Mouse (Mus musculus): ENCODE measurements around the gene L3mbtl4. TPM values are rescaled to one million over a fixed set of nuclear protein-coding genes. Genes with fewer than 3 reads are reported as not detected.

The L3mbtl4 gene
- polyA plus RNA-seq (2015; fragmentation: Nextera tagmentation; extraction: Ambion mirVana), result 0.69 and 0.84 TPM in 2 replicates

GRCm38 (mm10) chr17:68273527-68273926, at the start of gene L3mbtl4:
Gene L3mbtl4, plus strand, starts transcription at chr17:68273797.
- Histone ChIP-seq H3K4me3 (ENCODE audit: low read length) (peak within 1 kb of the TSS; percentile 52), H3K9me3 (ENCODE audit: low read length) (no peaks in the 10 kb centered on the region), H3K36me3 (ENCODE audit: insufficient read depth, low read length) (no peaks in the 10 kb centered on the region), H3K4me1 (ENCODE audit: insufficient read depth, low read length) (0 out of 2 replicates have a peak, but pooled peaks cover 6% of the 10 kb centered on the region), H3K4me2 (replicated peaks; ENCODE audit: low read depth, low read length) (peak within 1 kb of the TSS; percentile 94), H3K9ac (replicated peaks; ENCODE audit: low read length) (peak within 1 kb of the TSS; percentile 48), H3K27ac (ENCODE audit: low read length) (no peak within 1 kb of the TSS), H3K27me3 (ENCODE audit: insufficient read depth, low read length) (peaks cover 19% of the 10 kb centered on the region)
- ATAC-seq (ENCODE audit: low FRiP score, low TSS enrichment), result peak; percentile 90
- under 1% methylated on average over 29 of the region's 29 CpGs for WGBS

GRCm38 (mm10) chr17:68230484-68230883, 43.1 kb upstream of the L3mbtl4 start:
- 43% methylated on average over 4 of the region's 4 CpGs for WGBS
- H3K36me3 ChIP-seq (ENCODE audit: insufficient read depth, low read length), result no peaks in the 10 kb centered on the region
- H3K27me3 ChIP-seq (ENCODE audit: insufficient read depth, low read length), result no peaks in the 10 kb centered on the region
- no peak overlapping the region for H3K27ac ChIP-seq (ENCODE audit: low read length)
- no peaks in the 10 kb centered on the region for H3K9me3 ChIP-seq (ENCODE audit: low read length)
- ATAC-seq (ENCODE audit: low FRiP score, low TSS enrichment), result no peak
- H3K4me3 ChIP-seq (ENCODE audit: low read length), result no peak overlapping the region
- no peak overlapping the region for H3K9ac ChIP-seq (replicated peaks; ENCODE audit: low read length)
- H3K4me2 ChIP-seq (replicated peaks; ENCODE audit: low read depth, low read length), result no peak overlapping the region
- H3K4me1 ChIP-seq (ENCODE audit: insufficient read depth, low read length), result no peaks in the 10 kb centered on the region

- Histone ChIP-seq H3K36me3 (ENCODE audit: insufficient read depth, low read length) (no peaks in the 10 kb centered on the region), H3K27ac (ENCODE audit: low read length) (no peak overlapping the region), H3K27me3 (ENCODE audit: insufficient read depth, low read length) (no peaks in the 10 kb centered on the region), H3K9ac (replicated peaks; ENCODE audit: low read length) (no peak overlapping the region), H3K4me2 (replicated peaks; ENCODE audit: low read depth, low read length) (no peak overlapping the region), H3K4me3 (ENCODE audit: low read length) (no peak overlapping the region), H3K4me1 (ENCODE audit: insufficient read depth, low read length) (no peaks in the 10 kb centered on the region), H3K9me3 (ENCODE audit: low read length) (no peaks in the 10 kb centered on the region)
- no peak for ATAC-seq (ENCODE audit: low FRiP score, low TSS enrichment)
- 87% methylated on average over 4 of the region's 4 CpGs for WGBS
Observed at GRCm38 (mm10) chr17:68235380-68235779, 38.2 kb upstream of the L3mbtl4 start.

GRCm38 (mm10) chr17:68236992-68237391, 36.6 kb upstream of the L3mbtl4 start:
- Histone ChIP-seq H3K27ac (ENCODE audit: low read length) (no peak overlapping the region), H3K36me3 (ENCODE audit: insufficient read depth, low read length) (no peaks in the 10 kb centered on the region), H3K4me1 (ENCODE audit: insufficient read depth, low read length) (no peaks in the 10 kb centered on the region), H3K4me2 (replicated peaks; ENCODE audit: low read depth, low read length) (no peak overlapping the region), H3K9me3 (ENCODE audit: low read length) (no peaks in the 10 kb centered on the region), H3K4me3 (ENCODE audit: low read length) (no peak overlapping the region), H3K9ac (replicated peaks; ENCODE audit: low read length) (no peak overlapping the region), H3K27me3 (ENCODE audit: insufficient read depth, low read length) (no peaks in the 10 kb centered on the region)
- ATAC-seq (ENCODE audit: low FRiP score, low TSS enrichment), result no peak
- 78% methylated on average over 12 of the region's 12 CpGs for WGBS

GRCm38 (mm10) chr17:68240171-68240570, 33.4 kb upstream of the L3mbtl4 start:
- Histone ChIP-seq H3K4me1 (ENCODE audit: insufficient read depth, low read length) (no peaks in the 10 kb centered on the region), H3K4me3 (ENCODE audit: low read length) (no peak overlapping the region), H3K36me3 (ENCODE audit: insufficient read depth, low read length) (no peaks in the 10 kb centered on the region), H3K9me3 (ENCODE audit: low read length) (no peaks in the 10 kb centered on the region), H3K9ac (replicated peaks; ENCODE audit: low read length) (no peak overlapping the region), H3K4me2 (replicated peaks; ENCODE audit: low read depth, low read length) (no peak overlapping the region), H3K27ac (ENCODE audit: low read length) (no peak overlapping the region), H3K27me3 (ENCODE audit: insufficient read depth, low read length) (no peaks in the 10 kb centered on the region)
- ATAC-seq (ENCODE audit: low FRiP score, low TSS enrichment), result no peak
- WGBS, result 81% methylated on average over 2 of the region's 2 CpGs

GRCm38 (mm10) chr17:68264835-68265557, 8.6 kb upstream of the L3mbtl4 start:
- Histone ChIP-seq H3K9ac (replicated peaks; ENCODE audit: low read length) (no peak overlapping the region), H3K9me3 (ENCODE audit: low read length) (peaks cover 6% of the 10 kb centered on the region), H3K36me3 (ENCODE audit: insufficient read depth, low read length) (no peaks in the 10 kb centered on the region), H3K4me2 (replicated peaks; ENCODE audit: low read depth, low read length) (no peak overlapping the region), H3K4me1 (ENCODE audit: insufficient read depth, low read length) (peaks cover 4% of the 10 kb centered on the region; the same call in 1 of the 2 replicates), H3K27me3 (ENCODE audit: insufficient read depth, low read length) (no peaks in the 10 kb centered on the region), H3K4me3 (ENCODE audit: low read length) (no peak overlapping the region), H3K27ac (ENCODE audit: low read length) (no peak overlapping the region)
- 61% methylated on average over 7 of the region's 7 CpGs for WGBS
- no peak for ATAC-seq (ENCODE audit: low FRiP score, low TSS enrichment)

- no peaks in the 10 kb centered on the region for H3K9me3 ChIP-seq (ENCODE audit: low read length)
- H3K27ac ChIP-seq (ENCODE audit: low read length), result no peak overlapping the region
- peaks cover 19% of the 10 kb centered on the region for H3K27me3 ChIP-seq (ENCODE audit: insufficient read depth, low read length)
- H3K4me3 ChIP-seq (ENCODE audit: low read length), result peak overlapping the region; percentile 52
- WGBS, result 13% methylated on average over 14 of the region's 14 CpGs
- 0 out of 2 replicates have a peak, but pooled peaks cover 6% of the 10 kb centered on the region for H3K4me1 ChIP-seq (ENCODE audit: insufficient read depth, low read length)
- ATAC-seq (ENCODE audit: low FRiP score, low TSS enrichment), result peak; percentile 72
- peak overlapping the region; percentile 94 for H3K4me2 ChIP-seq (replicated peaks; ENCODE audit: low read depth, low read length)
- no peaks in the 10 kb centered on the region for H3K36me3 ChIP-seq (ENCODE audit: insufficient read depth, low read length)
- peak overlapping the region; percentile 48 for H3K9ac ChIP-seq (replicated peaks; ENCODE audit: low read length)
Observed at GRCm38 (mm10) chr17:68273954-68274353, 357 bp downstream of the L3mbtl4 start.

GRCm38 (mm10) chr17:68275138-68275537, 1.5 kb downstream of the L3mbtl4 start:
- Histone ChIP-seq H3K4me3 (ENCODE audit: low read length) (no peak overlapping the region), H3K36me3 (ENCODE audit: insufficient read depth, low read length) (no peaks in the 10 kb centered on the region), H3K27ac (ENCODE audit: low read length) (no peak overlapping the region), H3K9me3 (ENCODE audit: low read length) (no peaks in the 10 kb centered on the region), H3K4me2 (replicated peaks; ENCODE audit: low read depth, low read length) (no peak overlapping the region), H3K27me3 (ENCODE audit: insufficient read depth, low read length) (peaks cover 19% of the 10 kb centered on the region), H3K9ac (replicated peaks; ENCODE audit: low read length) (no peak overlapping the region), H3K4me1 (ENCODE audit: insufficient read depth, low read length) (0 out of 2 replicates have a peak, but pooled peaks cover 6% of the 10 kb centered on the region)
- WGBS, result 84% methylated on average over 2 of the region's 2 CpGs
- ATAC-seq (ENCODE audit: low FRiP score, low TSS enrichment), result no peak

- Histone ChIP-seq H3K4me1 (ENCODE audit: insufficient read depth, low read length) (no peaks in the 10 kb centered on the region), H3K36me3 (ENCODE audit: insufficient read depth, low read length) (no peaks in the 10 kb centered on the region), H3K9ac (replicated peaks; ENCODE audit: low read length) (no peak overlapping the region), H3K27me3 (ENCODE audit: insufficient read depth, low read length) (no peaks in the 10 kb centered on the region; the same call in 1 of the 2 replicates), H3K27ac (ENCODE audit: low read length) (no peak overlapping the region), H3K4me2 (replicated peaks; ENCODE audit: low read depth, low read length) (no peak overlapping the region), H3K9me3 (ENCODE audit: low read length) (no peaks in the 10 kb centered on the region), H3K4me3 (ENCODE audit: low read length) (no peak overlapping the region)
- WGBS, result 79% methylated on average over 2 of the region's 2 CpGs
- ATAC-seq (ENCODE audit: low FRiP score, low TSS enrichment), result no peak
Observed at GRCm38 (mm10) chr17:68280915-68281314, 7.3 kb downstream of the L3mbtl4 start.

- ATAC-seq (ENCODE audit: low FRiP score, low TSS enrichment), result peak; percentile 84
- 29% methylated on average over 8 of the region's 8 CpGs for WGBS
- Histone ChIP-seq H3K4me1 (ENCODE audit: insufficient read depth, low read length) (no peaks in the 10 kb centered on the region), H3K9me3 (ENCODE audit: low read length) (no peaks in the 10 kb centered on the region), H3K27ac (ENCODE audit: low read length) (no peak overlapping the region), H3K4me2 (replicated peaks; ENCODE audit: low read depth, low read length) (no peak overlapping the region), H3K4me3 (ENCODE audit: low read length) (no peak overlapping the region), H3K27me3 (ENCODE audit: insufficient read depth, low read length) (no peaks in the 10 kb centered on the region), H3K36me3 (ENCODE audit: insufficient read depth, low read length) (no peaks in the 10 kb centered on the region), H3K9ac (replicated peaks; ENCODE audit: low read length) (no peak overlapping the region)
Observed at GRCm38 (mm10) chr17:68285119-68285782, 11.7 kb downstream of the L3mbtl4 start.

Measured in kidney, embryonic 16.5 days (tissue).